Mouse (Mus musculus) fibroblast of lung, adult 2 months (primary cell): ENCODE measurements around the gene Rnf4.

Experiments used
- DNase-seq: peaks from one replicate; pipeline ENCODE4 v3.0.0-alpha.2; 2011; ENCODE audit warnings: low read depth

Rnf4 gene

DNA sequence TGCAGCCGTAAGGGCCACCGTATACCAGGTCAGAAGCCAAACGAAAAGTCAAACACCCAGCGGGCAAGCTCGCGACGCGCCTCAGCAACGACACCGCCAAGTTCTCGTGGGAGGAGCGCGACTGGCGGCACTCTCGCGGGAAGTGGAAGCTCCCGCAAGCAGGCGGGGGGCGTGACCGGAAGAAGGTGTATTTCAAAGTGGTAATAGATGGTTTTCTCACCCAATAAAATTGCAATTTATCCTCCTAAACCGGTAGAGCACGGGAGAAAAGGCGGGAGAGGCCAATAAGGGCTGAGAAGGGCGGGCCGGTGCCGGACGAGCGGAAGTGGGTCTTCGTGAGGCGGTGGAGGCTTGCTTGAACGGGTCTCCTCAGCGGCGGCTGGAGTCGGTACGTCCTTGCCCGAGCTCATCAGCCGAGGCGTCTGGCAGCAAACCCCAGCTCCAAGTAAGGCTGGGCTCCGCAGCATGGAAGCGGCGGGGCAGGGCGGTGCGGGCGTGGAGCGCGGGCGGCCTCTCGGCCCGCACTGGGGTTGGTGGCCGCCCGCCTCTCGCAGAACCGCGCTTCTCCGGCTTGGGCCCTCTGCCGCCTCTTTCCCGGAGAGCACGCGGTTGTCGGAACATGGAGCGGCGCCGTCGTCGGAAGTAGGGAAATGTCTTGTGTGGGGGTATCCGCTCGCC lies at the start of gene Rnf4:
Rnf4 (plus strand) TSS at position 193 of the 678 bp plus-strand sequence.
- DNase-seq, result peak; percentile 94

DNA sequence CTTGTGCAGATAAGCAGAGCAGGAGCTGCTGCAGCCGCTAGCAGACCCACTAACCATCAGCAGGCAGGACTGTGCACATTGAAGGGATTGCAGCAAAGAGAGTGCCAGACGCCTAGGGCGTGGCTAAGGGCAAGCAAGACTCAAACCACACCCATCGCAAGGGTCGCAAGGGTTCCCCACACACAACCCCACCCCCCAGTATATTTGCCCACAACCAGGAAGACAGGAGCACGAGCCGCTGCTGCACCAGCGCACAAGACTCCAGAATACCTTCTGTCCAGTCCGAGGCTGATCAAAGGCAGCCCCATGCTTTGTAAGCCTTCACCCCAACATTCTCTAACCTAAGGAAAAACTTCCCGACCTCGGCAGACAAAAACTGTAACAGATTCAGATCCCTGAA lies 49.6 kb upstream of the Rnf4 start:
- no peak for DNase-seq

DNA sequence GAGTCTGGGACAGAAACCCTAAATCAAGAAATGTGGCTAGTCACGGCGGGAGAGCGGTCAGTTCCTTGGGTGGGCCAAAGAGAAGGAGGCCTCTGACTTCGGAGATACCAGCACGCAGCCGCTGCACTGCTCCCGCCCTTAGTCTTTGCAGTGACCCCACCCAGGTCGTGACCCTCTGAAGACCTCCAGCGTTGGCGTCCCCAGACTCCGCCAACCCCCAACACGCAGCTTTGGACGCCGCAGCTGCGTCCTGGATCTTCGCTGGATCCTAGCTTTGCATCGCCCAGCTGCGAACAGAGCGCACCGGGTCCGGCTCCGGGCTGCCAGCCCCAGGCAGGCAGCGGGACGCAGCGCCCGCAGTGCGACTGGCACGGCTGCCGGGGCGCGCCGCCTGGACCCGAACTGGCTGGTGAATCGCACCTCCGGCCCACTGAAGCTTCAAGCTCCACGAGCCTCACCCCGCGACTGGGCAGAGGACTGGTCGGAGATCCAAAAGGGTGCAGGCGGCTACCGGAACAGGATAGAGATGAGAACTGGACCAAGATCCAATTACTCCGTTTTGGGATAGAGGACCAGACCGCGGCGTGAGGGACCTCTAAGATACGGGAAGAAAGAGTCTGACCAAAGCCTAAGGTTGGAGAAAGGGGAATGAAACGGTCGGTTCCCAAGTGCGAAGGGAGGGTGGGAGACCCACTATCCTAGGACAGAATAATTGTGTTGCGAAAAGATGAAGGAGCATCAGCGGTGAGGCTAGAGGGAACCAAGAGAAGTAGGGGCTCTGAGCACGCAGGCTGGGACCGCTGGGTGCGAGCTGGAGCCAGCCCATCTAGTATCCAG lies 48.9 kb upstream of the Rnf4 start:
- DNase-seq, result no peak

DNA sequence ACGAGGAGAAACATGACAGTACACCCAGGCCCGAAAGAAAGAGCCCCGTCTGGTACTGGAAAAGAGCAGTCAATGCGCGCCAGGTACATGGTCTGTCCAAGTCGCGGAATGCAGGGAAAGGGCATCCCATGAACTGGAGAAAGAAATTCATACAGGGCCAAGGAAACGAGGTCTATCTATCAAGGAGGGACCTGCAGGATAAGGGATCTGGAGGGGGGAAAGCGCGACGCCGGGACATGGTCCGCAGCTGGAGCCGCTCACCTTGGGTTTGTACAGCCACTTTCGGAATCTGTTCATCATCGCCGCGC lies 48.3 kb upstream of the Rnf4 start:
- no peak for DNase-seq

DNA sequence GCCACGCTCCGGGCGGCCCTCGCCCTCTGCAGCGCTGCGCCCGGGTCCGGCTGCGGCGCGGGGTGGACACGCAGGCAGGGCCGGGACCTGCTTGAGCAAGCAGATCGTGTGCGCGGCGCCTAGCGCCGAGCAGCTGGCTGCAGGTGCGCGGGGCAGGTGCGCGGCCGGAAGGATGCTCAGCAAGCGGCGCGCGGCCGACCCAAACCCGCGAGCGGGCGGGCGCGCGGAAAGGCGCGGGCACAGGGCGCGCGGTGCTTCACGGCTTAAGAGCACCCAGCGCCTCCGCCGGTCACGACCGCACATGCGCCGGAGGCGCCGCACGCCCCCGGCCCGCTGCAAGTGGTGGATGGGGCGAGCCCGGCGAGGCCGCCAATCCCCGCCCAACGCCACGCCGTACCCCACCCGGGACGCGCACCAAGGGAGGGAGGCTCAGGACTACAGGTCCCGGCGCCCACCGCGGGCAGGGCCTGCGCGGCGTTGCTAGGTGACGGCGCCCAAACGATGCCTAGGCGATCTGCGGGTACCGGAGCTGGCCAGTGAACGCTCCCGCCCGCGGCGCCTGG lies 47.9 kb upstream of the Rnf4 start, which contains the start of the genes Zfyve28 and Cfap99:
Zfyve28 (minus strand) TSS at position 296 of the 563 bp plus-strand sequence.
Cfap99 (plus strand) TSS at position 447 of the 563 bp plus-strand sequence.
- DNase-seq, result peak; percentile 35

DNA sequence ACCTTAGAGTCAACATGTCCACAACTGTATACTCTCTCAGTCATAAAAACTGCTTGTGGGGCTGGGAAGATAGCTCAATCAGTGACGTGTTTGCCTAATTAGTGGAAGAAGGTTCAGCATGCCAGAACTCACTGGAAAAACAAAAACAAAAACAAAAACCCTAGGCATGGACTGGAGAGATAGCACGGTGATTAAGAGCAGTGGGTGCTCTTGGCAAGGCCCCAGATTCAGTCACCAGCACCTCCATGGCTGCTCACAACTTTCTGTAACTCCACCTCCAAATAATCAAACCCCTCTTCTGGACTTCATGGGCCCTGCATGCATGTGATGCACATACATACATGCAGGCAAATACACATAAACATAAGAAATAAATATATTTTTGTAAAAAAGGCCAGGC lies 46.8 kb upstream of the Rnf4 start:
- no peak for DNase-seq

DNA sequence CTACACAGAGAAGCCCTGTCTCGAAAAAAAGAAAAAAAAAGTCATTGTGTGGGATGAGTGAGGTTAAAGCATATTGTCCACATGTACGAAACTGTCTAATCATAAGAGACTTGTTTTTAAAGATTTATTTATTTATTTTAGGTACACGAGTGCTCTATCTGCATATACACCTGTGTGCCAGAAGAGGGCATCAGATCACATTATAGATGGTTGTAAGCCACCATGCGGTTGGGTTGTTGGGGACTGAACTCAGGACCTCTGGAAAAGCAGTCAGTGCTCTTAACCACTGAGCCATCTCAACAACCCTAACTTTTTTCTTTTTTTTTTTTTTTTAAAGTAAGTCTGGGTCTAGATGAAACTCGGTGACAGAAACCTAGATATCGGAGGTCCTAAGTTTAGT lies 42.7 kb upstream of the Rnf4 start:
- DNase-seq, result no peak

DNA sequence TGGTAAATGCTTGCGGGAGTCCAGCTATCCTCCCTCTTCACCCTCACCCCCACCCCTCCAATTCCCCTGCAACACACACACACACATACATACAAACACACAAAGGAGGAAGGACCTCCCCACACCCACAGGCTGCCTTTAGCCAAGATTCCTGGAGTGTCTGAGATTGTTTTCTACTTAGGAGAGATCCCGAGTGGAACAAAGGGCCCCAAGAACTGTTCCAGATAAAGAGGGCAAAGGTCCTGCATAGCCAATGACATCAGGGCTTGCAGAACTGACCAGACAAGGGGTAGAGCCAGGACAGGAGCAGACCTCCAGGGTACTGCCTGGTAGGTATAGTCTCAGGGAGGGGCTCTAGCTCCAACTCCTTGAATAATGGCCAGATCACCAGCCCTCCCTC lies 41.4 kb upstream of the Rnf4 start:
- DNase-seq, result no peak

DNA sequence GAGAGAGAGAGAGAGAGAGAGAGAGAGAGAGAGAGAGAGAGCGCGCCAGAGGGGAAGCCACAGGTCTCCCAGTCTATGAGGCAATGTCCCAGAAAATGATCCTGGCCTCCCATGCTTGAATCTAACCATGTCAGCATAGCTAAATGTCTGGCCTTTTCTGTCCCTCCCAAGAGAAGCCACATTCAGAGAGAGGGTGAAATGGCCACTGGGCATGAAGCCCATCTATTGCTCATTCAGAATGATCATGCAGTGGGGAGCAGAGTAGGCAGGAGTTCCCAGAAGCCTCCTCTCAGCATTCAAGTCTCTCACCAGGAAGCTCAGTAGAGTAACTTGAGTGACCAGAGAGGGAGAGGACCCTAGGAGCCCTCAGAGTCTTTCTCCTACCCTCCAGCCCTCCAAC lies 40.9 kb upstream of the Rnf4 start:
- peak; percentile 91 for DNase-seq

DNA sequence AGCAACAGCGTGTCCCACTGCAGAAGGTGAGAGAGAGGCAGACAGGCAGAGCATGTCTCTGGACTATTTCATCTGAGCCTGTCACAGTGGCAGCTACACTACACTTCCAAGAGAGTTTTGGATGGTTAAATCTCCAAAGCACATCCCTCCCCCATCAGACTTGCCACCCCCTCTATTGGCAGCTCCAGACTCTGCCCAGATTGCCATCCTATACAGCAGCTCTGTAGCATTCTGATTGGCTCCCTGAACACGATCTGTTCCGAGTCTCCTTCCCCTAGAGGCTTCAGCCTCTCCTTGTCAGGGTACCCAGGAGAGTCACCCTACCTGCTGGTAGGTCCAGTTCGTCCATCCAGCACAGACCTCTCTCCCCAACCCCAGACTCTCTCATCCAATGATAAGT lies 38.0 kb upstream of the Rnf4 start:
- no peak for DNase-seq

DNA sequence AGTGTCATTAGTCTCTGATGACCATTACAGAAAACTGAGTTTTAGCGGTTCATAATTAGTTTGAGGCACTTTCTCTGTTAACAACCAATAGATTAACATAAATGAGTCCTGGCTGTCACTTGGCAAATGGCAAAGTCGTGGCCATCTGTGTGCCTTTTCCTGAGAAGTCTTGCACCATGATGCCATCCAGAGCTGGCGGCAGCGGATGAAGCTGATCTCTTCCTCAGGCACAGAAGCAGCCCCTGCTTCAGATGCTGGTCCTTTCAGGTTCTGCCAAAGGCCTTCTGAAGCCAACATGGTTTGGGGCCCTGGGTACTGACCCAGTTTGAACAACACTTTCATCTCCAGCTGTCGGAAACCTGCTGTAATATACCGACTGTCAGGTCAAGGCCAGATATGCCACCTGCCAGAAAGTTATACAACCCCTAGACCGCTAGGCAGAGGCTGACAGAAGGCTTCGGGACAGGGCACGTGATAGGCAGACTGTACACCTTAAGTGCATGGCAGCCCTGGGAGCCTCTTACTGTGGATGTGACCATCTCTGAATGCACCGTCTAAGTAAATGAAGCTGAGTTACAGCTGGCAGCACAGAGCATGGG lies 37.1 kb upstream of the Rnf4 start:
- DNase-seq, result no peak

DNA sequence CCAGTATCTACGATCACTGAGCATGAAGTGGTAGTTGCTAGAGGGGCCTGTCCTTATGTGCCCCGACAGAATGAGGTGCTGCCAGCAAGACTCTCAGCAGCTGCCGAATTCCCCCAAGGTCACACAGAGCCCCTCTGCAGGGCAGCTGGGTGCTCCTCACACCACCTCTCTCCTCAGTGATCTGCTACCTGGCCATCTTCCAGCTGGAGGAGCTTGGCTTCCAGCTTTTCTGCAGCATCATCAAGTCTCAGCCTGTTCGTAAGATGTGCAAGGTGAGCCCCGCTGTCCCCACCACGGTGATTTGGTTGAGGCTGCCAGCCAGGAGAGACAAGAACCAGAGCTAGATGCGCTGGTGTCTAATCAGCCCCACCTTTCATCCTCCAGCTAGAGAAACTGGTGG lies 33.7 kb upstream of the Rnf4 start:
- no peak for DNase-seq

DNA sequence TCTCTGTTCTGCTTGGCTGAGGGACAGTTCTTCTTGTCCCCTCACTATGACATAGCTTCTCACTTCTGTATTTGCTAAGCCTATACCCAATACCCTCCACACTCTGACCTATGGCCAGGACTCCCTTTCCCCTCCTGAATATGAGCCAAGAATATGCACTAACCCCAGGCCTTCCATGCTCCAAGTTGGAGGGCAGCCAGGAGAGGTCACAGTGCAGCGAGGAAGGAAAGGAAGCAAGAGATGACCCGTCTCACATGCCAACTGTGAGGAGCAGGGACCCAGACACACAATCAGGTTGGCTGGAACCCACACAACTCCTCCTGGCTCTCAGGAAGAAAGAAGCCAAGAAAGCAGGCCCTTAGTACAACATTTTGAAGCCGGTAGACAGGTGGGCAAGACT lies 27.1 kb upstream of the Rnf4 start:
- DNase-seq, result no peak

DNA sequence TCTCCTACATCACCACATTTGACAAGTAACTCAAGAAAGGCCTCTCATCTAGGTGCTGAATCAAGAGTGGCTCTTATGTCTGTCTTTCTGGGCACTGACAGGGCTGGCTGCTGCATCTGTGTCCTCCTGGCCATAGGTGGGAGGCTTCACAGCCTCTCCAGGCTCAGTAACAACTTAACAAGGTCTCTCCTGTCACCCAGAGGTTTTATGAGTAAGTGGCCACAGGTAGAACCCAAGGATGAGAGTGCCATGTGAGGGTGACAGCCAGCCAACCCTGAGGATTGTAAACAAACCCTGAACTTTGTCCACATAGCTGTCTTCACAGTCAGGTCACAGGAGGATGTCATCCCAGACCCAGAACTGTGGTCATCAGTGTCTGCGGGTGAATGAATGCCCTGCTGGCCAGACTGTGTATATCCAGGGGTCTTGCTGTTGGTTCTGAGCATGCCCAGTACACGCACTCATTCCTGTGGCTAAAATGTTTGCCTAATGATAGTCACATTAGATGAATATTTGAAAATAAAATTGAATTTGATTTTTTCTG lies 16.5 kb upstream of the Rnf4 start:
- no peak for DNase-seq

DNA sequence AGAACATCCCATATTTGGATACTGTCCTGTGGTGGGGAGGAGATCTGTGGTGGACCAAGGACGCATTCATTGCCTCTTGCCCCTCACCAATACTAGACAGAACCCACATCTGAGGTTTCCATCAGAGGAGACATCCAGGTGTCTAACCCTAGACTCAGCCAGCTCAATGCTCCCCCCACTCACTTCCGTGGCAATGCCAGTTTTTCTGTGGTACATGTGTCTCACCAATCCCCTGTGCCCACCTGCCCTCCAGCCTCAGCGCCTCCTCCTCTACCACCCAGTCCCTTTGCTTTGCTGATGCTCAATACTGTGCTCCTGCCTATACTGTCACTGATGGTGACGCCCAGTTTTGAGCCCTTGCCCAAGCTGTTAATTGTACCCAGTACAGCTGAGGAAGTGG lies 14.9 kb upstream of the Rnf4 start:
- no peak for DNase-seq

DNA sequence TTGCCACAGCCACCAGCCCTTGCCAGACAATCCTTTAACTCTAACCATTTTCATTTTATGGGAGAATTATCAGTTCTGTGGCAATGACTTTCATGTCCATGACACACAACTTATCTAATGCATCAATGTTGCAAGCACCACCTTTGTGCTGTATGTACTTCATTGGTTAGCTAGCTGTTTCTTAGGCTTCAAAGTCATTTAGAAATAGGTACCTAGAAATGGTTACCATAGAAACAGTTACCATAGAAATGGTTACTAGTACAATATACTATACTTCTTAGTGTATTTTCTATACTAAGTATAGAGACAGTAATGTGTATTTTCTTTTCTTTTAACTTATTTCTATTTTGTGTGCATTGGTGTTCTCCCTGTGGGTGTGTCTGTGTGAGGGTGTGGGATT lies 10.8 kb upstream of the Rnf4 start:
- no peak for DNase-seq

DNA sequence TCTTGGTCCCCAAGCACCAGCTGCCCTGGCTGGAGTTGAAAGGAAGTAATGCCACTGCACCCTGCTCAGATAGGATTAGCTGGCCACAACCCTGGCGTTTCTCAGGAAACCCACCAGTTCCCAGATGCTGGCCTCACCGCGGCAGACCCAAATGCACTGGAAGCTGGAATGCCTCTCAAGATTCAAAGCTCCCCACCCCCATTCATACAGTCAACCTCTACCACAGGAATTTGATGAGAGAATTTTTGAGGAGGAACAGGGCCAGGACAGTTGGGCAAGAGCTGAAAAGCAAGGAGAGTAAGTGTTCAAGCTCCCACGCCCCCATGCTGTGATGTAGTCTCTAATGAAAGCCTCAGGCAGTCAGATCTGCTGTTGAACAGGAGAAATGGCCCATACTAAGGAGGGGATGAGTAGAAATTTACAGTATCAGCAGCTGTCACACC lies 9.8 kb upstream of the Rnf4 start:
- DNase-seq, result peak; percentile 95

DNA sequence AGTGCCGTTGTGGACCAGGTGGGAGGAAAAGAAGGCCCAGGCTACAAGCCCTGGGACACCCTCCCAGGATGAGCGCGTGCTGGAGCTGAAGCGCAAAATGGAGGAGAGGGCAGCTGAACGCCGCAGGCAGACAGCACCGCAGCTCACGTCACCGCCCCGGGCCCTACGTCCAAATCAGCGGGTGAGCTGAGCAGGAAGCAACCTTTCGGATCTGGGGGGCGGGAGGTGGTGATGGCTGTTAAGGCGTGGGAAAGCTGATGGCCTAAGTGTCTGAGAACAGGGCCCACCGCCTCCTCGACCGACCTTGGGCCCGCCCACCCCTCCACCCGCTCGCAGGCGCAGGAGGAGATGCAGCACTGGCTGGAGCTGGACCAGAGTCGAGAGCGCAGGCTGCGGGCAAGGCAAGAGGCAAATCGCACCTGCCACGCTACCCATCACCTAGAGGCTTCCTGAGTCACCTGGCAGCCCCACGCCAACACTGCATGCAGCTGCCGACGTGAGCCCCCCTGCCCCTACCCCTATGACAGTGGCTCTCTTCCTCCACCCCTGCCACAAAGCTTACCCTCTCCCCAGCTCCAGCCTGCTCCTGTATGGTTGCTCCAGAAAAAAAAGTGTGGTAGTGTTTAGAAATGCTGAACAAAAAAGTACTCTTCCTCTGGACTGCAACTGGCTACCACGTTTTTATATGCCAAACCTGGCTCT lies 9.1 kb upstream of the Rnf4 start:
- DNase-seq, result no peak

DNA sequence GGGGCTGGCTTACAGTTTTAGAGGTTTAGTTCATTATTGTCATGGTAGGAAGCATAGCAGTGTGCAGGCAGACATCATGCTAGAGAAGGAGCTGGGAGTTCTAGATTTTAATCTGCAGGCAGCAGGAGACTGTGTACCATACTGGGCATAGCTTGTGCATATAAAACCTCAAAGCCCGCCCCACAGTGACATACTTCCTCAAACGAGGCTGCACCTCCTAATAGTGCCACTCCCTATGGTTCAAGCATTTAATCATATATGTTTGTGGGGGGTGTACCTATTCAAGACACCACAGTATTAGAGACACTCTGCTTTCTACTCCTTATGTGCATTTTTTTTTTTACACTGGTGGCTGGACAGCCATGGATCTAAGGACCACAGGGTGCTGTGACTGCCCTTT lies 6.0 kb upstream of the Rnf4 start:
- DNase-seq, result no peak

DNA sequence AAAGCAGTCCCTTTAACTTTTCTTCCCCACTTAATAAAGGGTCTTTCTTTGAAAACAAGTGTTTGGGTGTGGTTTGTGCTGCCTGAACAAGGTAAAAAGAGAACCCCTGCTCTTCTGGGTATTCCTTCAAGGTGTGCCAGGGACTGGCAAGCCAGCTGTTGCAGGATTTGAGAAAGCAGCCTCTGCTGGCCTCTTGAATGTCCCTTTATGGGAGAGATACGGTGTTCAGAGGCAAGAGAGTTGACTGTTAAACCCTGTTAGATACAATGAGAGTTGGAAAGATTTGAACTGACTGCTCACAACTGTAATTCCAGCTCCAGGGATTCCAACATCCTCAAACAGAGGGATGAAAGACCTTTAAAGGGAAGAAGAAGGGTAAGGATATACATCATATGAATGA lies 2.0 kb upstream of the Rnf4 start:
- DNase-seq, result no peak

DNA sequence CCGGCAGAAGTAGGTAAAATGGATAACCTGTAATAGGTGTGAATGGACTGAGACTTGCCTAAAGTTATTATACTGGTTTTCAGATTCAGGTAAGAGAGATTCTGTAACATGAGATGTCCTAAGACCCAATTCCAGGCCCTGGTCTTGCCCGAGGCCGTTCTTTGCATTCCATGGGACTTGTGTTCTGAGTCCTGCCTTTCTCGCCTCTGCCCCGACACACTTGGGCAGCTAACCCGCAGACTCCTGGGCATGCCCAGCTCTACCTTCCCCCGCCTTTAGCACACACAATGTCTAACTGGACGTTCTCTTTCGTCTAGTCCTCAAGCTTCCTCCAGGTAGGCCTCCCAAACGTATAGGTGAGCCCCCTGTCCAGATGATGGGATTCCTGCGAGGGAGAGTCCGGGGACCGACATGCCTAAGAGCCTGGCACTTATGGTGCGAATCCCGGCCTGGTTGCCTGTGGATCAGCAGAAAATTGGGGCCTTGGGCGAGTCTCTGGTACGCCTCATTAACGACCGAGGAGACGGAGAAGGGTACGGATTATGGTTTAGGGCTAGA lies 471 bp upstream of the Rnf4 start:
- no peak for DNase-seq
